Mouse (Mus musculus): ENCODE results near the gene Rnaseh2b. TPM values are rescaled to one million over a fixed set of nuclear protein-coding genes. Genes with fewer than 3 reads are reported as not detected.

Gene Rnaseh2b
- polyA plus RNA-seq, 1 experiment, result 11.3 TPM

DNA sequence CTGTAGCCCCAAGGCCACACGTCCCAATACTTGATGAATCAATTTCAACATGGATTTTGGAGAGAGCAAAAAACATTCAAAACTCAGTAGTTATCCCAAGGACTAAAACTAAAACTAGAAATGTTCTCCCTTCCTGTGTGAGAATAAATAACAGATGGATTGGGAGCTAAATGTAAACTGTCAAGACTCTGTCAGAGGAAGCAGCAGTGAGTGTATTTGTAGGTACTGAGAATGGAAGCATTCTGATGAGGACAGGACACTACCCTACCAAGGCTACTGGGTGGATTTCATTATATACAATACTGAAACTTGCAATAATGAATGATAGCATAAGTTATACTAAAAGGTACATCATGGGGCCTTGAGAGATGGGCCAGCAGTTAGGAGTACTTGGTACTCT is 6.4 kb downstream of the Rnaseh2b start:
- TF ChIP-seq CTCF (IDR thresholded peaks at IDR 0.05; ENCODE audit: borderline replicate concordance, control insufficient read depth, extremely low read depth, insufficient read depth, low read length, poor library complexity) (no peak), POLR2A (IDR thresholded peaks at IDR 0.05; ENCODE audit: control insufficient read depth, extremely low read depth, insufficient read depth, low read length, poor library complexity) (no peak)
- no peak overlapping the region for H3K27ac ChIP-seq (ENCODE audit: control insufficient read depth, insufficient read depth, low read length)
- no peaks in the 10 kb centered on the region for H3K27me3 ChIP-seq (ENCODE audit: control insufficient read depth, insufficient read depth, low read length)
- H3K4me3 ChIP-seq (ENCODE audit: control insufficient read depth, insufficient read depth, low read length), result no peak overlapping the region
- H3K36me3 ChIP-seq (ENCODE audit: control insufficient read depth, insufficient read depth, low read length), result no peaks in the 10 kb centered on the region
- 98% methylated on average over 1 of the region's 1 CpGs for WGBS
- DNase-seq, result no peak
- H3K4me1 ChIP-seq (replicated peaks; ENCODE audit: control insufficient read depth, insufficient read depth, low read length), result no peaks in the 10 kb centered on the region

DNA sequence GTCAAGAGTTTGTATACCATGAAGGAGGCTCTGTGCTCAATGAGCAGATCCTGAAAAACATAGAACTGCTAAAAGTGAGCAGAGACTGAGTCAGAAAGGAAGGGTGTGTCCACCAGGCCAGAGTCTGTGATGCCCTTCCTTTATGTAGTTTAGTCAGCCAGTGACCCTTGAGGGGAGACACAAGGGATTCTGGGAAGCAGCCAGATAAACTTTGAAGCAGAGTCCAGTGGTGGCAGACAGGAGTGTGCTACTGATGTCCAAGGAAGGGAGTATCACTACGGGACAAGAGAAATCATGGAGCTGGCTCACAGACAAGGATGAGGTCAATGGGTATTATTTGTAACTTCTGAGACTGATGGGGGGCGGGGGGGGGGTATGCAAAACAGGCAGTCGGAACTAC is 7.6 kb downstream of the Rnaseh2b start:
- no peaks in the 10 kb centered on the region for H3K27me3 ChIP-seq (ENCODE audit: control insufficient read depth, insufficient read depth, low read length)
- no peak overlapping the region for H3K27ac ChIP-seq (ENCODE audit: control insufficient read depth, insufficient read depth, low read length)
- 97% methylated on average over 3 of the region's 3 CpGs for WGBS
- H3K4me3 ChIP-seq (ENCODE audit: control insufficient read depth, insufficient read depth, low read length), result no peak overlapping the region
- no peak for TF ChIP-seq CTCF (IDR thresholded peaks at IDR 0.05; ENCODE audit: borderline replicate concordance, control insufficient read depth, extremely low read depth, insufficient read depth, low read length, poor library complexity)
- no peak for TF ChIP-seq POLR2A (IDR thresholded peaks at IDR 0.05; ENCODE audit: control insufficient read depth, extremely low read depth, insufficient read depth, low read length, poor library complexity)
- DNase-seq, result no peak
- H3K4me1 ChIP-seq (replicated peaks; ENCODE audit: control insufficient read depth, insufficient read depth, low read length), result no peaks in the 10 kb centered on the region
- H3K36me3 ChIP-seq (ENCODE audit: control insufficient read depth, insufficient read depth, low read length), result no peaks in the 10 kb centered on the region

DNA sequence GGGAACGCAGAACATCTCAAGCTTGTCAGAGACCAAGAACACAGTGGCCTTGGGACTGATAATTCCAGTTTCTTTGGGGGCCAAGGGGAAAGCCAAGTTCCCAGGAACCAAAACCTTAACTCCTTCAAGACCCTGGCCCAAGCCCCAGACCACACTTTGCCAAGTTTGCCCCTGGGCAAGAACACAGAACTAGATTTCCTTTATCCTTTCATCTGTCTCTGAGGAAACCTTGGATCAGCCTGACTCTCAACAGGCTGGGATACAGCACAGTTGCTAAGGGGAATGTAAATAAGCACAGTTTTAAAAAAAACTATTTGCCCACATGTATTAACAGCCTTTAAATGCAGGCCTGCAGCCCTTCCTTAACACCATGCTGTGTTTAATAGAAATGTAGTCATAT is 15.2 kb downstream of the Rnaseh2b start:
- H3K4me3 ChIP-seq (ENCODE audit: control insufficient read depth, insufficient read depth, low read length), result no peak overlapping the region
- H3K36me3 ChIP-seq (ENCODE audit: control insufficient read depth, insufficient read depth, low read length), result no peaks in the 10 kb centered on the region
- WGBS, result 97% methylated on average over 1 of the region's 1 CpGs
- no peak for TF ChIP-seq POLR2A (IDR thresholded peaks at IDR 0.05; ENCODE audit: control insufficient read depth, extremely low read depth, insufficient read depth, low read length, poor library complexity)
- TF ChIP-seq CTCF (IDR thresholded peaks at IDR 0.05; ENCODE audit: borderline replicate concordance, control insufficient read depth, extremely low read depth, insufficient read depth, low read length, poor library complexity), result no peak
- no peaks in the 10 kb centered on the region for H3K27me3 ChIP-seq (ENCODE audit: control insufficient read depth, insufficient read depth, low read length)
- no peak for DNase-seq
- no peak overlapping the region for H3K27ac ChIP-seq (ENCODE audit: control insufficient read depth, insufficient read depth, low read length)
- H3K4me1 ChIP-seq (replicated peaks; ENCODE audit: control insufficient read depth, insufficient read depth, low read length), result peaks cover 4% of the 10 kb centered on the region; the same call in 1 of the 2 replicates

DNA sequence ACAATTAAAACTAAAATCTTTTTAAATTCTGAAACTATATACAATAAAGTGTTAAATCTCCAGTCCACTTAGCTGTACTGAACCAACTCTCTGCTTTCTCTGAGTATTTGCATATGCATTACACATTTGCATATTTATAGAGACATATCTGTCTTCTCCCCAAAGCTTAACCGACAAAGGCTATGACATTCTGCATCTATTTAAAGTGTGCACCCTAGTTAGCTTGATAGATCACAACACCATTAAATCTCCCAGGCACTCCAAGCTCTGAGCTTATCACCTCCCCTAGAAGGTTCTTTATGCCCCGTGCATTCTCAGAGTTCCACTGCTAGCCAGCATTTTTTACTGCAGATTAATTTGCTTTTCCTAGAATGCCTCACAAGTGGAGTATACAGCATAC is 16.6 kb downstream of the Rnaseh2b start:
- no peaks in the 10 kb centered on the region for H3K36me3 ChIP-seq (ENCODE audit: control insufficient read depth, insufficient read depth, low read length)
- TF ChIP-seq POLR2A (IDR thresholded peaks at IDR 0.05; ENCODE audit: control insufficient read depth, extremely low read depth, insufficient read depth, low read length, poor library complexity) (no peak), CTCF (IDR thresholded peaks at IDR 0.05; ENCODE audit: borderline replicate concordance, control insufficient read depth, extremely low read depth, insufficient read depth, low read length, poor library complexity) (no peak)
- WGBS, result 92% methylated on average over 2 of the region's 2 CpGs

DNA sequence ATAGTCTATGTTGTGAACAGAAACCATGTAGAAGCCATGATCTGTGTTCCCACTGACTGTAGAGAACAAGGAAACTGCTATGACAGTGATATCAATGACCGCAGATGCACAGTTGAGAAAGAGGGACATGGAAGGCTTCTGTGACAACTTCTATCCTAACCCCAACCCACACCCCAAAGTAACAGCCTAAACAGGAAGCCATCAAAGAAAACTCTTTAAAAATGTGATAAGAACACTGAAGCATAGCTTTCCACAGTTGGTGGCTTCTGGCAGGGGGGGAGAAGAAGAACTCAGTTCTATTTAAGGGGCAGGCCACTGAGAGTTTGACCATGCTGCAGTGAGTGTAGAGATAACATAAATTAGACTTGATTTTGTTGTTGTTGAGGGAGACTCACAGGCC is 19.3 kb downstream of the Rnaseh2b start:
- 19% methylated on average over 1 of the region's 1 CpGs for WGBS

More for the DNA sequence above, 16.6 kb downstream of the Rnaseh2b start:
- H3K4me3 ChIP-seq (ENCODE audit: control insufficient read depth, insufficient read depth, low read length), result no peak overlapping the region
- peaks cover 4% of the 10 kb centered on the region; the same call in 1 of the 2 replicates for H3K4me1 ChIP-seq (replicated peaks; ENCODE audit: control insufficient read depth, insufficient read depth, low read length)
- no peaks in the 10 kb centered on the region for H3K27me3 ChIP-seq (ENCODE audit: control insufficient read depth, insufficient read depth, low read length)
- no peak for DNase-seq
- H3K27ac ChIP-seq (ENCODE audit: control insufficient read depth, insufficient read depth, low read length), result no peak overlapping the region

DNA sequence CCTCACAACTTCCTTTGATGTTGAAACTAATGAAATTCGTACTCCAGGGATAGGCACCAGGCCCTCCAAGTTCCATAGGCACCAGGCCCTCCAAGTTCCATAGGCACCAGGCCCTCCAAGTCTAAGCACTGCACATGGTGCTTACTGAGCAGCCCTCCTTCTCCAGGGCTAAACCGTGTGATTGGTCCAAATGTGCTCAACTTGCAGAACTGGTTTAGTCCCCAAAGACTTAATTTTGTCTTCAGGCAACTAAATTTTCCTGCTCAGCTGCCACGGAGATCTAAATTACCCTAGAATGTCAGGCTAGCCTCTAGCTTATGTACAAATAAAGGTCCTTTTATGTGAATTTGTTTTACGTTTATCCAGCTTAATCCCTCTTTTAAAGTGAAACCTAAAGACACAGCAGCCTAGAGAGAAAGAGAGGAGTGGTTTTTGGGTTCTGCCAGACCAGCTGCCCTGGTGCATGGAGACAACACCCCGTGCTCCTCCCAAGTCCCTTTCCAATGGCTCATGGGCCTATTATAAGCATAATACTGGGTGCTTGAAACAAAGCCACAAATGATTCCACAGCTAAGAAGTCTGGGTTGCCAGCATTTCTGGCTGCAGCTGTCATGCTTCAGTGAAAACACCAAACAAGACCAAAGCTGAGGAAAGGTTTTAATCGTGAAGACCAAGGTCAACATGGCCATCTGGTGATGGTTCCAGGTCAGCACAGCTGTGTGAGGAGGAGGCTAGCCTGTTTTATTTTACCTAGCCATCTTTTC is 30.4 kb downstream of the Rnaseh2b start:
- TF ChIP-seq POLR2A (IDR thresholded peaks at IDR 0.05; ENCODE audit: control insufficient read depth, extremely low read depth, insufficient read depth, low read length, poor library complexity) (no peak), CTCF (IDR thresholded peaks at IDR 0.05; ENCODE audit: borderline replicate concordance, control insufficient read depth, extremely low read depth, insufficient read depth, low read length, poor library complexity) (no peak)
- Histone ChIP-seq H3K36me3 (ENCODE audit: control insufficient read depth, insufficient read depth, low read length) (no peaks in the 10 kb centered on the region), H3K4me3 (ENCODE audit: control insufficient read depth, insufficient read depth, low read length) (no peak overlapping the region), H3K27me3 (ENCODE audit: control insufficient read depth, insufficient read depth, low read length) (no peaks in the 10 kb centered on the region), H3K4me1 (replicated peaks; ENCODE audit: control insufficient read depth, insufficient read depth, low read length) (no peaks in the 10 kb centered on the region), H3K27ac (ENCODE audit: control insufficient read depth, insufficient read depth, low read length) (no peak overlapping the region)
- WGBS, result 75% methylated on average over 6 of the region's 6 CpGs
- no peak for DNase-seq

More for the DNA sequence above, 19.3 kb downstream of the Rnaseh2b start:
- no peak overlapping the region for H3K27ac ChIP-seq (ENCODE audit: control insufficient read depth, insufficient read depth, low read length)
- H3K36me3 ChIP-seq (ENCODE audit: control insufficient read depth, insufficient read depth, low read length), result no peaks in the 10 kb centered on the region
- no peak overlapping the region for H3K4me3 ChIP-seq (ENCODE audit: control insufficient read depth, insufficient read depth, low read length)
- TF ChIP-seq CTCF (IDR thresholded peaks at IDR 0.05; ENCODE audit: borderline replicate concordance, control insufficient read depth, extremely low read depth, insufficient read depth, low read length, poor library complexity), result no peak
- TF ChIP-seq POLR2A (IDR thresholded peaks at IDR 0.05; ENCODE audit: control insufficient read depth, extremely low read depth, insufficient read depth, low read length, poor library complexity), result no peak
- H3K27me3 ChIP-seq (ENCODE audit: control insufficient read depth, insufficient read depth, low read length), result no peaks in the 10 kb centered on the region
- DNase-seq, result no peak
- H3K4me1 ChIP-seq (replicated peaks; ENCODE audit: control insufficient read depth, insufficient read depth, low read length), result peaks cover 4% of the 10 kb centered on the region; the same call in 1 of the 2 replicates
